Mouse (Mus musculus) CD4-positive helper T cell, adult 2 months (primary cell): ENCODE measurements around the gene Pou2f1.
"Not testable (repeated sequence)": the region's sequence is repeated elsewhere in the genome, so short reads cannot be mapped to it uniquely, and the experiment has no call there.

Experiments used
- DNase-seq: peaks from one replicate; pipeline ENCODE4 v3.0.0-alpha.2; 2012; ENCODE audit warnings: low read depth, missing footprints, low spot score

Gene Pou2f1

DNA sequence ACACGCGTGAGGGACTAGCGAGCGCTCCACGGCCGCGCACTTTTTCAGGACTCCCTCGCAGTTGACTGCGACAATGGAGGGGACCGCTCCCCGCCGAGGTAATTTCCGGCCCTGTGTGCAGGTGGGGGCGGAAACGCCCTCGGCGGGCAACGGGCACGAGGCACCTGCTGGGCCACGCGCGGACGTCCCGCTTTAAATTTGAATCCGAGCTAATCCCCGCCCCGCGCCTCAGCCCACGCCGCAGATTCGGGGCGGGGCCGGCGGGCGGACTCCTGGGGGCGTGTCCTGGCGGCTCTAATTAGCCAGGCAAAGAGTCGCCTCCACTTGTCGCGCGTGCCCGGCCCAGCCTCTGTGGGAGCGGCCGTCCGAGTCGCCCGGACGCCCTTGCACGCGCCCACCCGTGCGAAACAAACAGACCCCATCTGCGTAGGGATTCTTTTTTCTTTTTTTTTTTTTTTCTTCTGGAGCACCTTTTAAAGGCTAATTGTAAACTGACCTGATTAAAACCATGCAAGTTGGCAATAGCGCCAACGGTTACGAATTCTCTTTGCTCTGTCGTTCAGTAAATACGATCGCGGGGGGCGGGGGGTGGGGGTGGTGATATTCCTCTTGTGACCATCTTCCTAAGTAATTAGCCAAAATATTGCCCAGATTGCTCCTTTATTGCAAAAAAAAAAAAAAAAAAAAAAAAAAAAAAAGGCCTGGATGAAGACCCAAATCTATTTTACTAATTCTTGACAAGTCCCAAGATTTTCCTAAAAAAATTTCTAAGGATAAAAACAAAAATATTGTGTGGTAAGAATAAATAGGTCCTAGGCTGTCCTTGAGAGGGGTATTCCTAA, 924 bp upstream of the Pou2f1 start:
- DNase-seq: peak; percentile 96

DNA sequence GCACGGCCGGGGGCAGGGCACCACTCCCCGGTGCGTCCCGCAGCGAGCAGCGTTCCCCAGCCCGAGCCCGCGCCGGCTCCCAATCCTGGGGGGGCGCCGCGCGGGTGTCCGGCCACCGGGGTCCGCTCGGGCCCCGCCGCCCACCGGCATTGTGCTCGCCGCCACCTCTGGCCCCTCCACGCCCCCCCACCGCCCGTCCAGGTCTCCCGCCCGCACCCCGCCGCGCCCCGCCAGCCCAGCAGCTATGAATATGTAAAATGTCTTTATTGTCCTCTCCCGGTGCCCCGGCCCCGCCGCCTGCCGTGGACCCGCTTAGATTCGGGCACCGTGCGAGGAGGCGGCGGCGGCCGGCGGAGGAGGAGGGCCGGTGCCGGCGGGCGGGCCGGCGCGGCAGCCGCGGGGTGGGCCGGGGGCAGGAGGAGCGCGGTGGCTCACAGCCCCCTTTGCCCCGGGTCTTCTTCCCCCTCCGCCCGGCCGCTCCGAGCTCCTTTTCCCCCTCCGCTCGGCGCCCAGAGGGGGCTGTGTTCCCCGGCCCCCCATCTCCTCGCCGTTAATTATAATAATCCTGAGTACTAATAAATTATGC, 481 bp downstream of the Pou2f1 start:
- DNase-seq: peak; percentile 45

DNA sequence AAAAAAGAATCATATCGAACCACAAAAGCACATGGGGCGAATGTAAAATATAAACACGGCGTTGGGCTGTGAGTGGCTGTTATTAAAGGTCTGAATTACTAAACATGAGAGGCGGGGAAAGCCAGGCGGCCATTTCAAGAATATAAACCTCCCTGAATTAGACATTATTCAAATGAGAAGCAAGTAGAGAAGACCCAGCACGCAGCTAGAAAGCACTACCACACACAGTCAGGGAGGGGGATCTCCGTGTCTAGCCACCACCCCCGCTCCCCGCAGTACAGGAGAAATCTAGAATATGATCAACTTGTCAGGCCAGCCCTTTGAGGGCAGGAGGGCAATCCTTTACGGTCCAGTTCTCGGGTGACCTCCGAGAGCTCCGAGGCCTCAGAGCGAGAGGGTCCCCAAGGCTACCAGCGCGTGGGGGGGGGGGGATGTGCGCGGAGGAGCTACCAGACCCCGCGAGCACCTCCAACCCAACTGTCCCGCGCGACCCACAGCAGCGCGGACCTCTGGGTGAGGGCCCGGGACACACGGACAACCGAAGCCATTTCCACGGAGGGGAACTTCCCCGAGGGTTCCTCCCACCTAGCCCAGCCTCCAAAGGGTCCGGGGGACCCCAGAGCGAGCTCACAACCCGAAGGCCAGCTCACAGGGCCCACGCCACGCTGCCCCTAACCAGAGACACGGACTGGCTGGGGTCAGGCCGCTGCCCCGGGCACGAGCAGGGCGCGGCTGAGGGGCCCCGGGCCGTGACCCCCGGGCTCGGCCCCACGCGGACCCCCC, 1.2 kb downstream of the Pou2f1 start:
- DNase-seq: peak; percentile 69

GRCm38 (mm10) chr1:166000601-166001120, 1.8 kb downstream of the Pou2f1 start:
- DNase-seq: no peak

DNA sequence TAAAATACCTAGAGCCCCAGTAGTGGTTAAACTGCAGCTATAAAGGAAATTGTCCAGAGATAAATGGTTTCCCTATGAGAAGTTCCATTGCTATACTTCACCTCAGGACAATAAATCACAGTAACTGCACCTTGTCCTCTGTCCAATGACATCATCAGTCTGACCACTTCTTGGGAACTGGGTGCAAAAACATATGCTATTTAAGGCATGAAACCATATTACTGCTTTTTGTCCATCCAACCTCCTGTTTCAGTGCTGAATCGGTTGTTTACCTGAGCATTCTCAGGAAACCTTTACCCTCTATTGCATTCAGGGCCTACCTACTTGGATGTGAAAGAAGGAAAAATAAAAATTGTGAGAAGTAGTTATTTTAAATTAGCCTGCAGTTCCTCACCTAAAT, 2.8 kb downstream of the Pou2f1 start:
- DNase-seq: no peak

GRCm38 (mm10) chr1:165995661-165996055, 6.8 kb downstream of the Pou2f1 start:
- DNase-seq: no peak

GRCm38 (mm10) chr1:165995011-165995660, 7.3 kb downstream of the Pou2f1 start:
- DNase-seq: not testable (repeated sequence)

DNA sequence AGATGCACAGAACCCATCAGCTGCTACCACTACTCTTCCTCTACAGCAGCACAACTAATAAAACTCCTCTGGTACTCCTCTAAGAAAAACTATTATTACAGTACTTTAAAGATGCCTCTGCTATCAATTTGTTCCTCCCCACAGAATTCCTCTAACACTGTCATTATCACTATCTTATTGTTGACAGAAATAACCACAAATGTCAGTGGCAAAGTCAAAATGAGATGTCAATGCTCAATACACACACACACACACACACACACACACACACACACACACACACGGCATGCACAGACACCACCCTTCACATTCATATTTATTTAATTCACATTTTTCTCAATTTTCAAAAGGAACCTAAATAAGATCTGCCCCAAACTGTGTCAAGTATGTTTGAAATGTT, 8.2 kb downstream of the Pou2f1 start:
- DNase-seq: no peak

DNA sequence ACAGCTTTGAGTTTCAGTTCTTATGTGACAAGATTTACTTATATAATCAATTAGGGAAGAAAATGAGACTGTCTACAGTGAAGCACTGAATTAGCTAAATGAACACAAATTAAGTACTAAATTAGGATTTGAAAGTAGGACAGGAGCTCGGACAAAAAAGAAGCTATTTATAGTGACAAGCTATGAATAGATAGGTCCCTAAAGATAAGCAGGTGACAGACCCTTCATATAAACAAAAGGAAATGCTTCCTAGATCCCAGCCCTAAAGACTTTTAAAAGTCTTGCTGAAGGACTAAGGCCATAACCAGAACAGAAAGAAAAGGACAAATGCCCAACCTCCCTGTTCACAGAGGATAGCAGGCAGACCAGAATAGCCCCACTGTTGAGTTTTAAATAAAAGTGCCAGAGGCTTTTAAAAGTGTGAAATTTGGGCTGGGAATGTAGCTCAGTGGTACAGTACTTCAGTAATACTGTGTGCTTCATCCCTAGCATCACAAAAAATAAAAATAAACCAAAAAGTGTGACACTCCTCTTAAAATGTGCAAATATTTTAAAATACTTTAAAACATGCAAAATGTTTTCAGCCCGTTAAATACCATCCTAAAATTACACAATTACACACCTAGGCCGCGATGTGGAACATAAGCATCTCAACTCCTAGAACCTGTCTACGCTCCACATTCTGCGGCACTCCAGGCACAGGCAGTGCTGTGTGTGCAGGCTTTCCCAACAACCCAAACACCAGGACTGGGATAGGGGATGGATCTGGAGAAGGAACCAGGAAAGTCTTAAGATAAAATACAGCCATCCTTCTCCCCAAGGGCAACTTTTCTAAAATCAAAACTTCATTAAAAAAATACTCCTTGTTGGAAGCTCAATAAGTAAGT, 9.0 kb downstream of the Pou2f1 start:
- DNase-seq: no peak

DNA sequence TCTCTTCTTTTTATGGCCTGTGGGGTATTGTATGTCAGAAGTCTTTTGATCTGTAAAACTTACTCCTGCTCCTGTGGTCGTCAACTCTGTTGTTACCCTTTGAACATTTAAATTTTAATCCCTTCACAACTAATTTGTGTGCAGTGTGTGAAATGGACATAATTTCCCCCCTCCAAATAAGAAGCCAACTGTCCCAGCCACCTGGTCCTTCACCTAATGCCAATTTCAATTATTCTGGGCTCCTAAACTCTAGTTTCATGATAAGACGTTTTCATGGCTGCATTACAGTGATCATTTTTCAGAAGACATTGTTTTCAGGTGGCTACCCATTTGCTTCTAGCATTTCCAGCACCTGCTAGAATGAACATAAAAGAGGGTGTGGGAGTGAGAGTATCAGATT, 13.9 kb downstream of the Pou2f1 start:
- no peak for DNase-seq

GRCm38 (mm10) chr1:165988072-165988471, 14.4 kb downstream of the Pou2f1 start:
- DNase-seq: no peak

- DNase-seq: peak; percentile 52
Observed at GRCm38 (mm10) chr1:165985743-165986360, 16.6 kb downstream of the Pou2f1 start.

DNA sequence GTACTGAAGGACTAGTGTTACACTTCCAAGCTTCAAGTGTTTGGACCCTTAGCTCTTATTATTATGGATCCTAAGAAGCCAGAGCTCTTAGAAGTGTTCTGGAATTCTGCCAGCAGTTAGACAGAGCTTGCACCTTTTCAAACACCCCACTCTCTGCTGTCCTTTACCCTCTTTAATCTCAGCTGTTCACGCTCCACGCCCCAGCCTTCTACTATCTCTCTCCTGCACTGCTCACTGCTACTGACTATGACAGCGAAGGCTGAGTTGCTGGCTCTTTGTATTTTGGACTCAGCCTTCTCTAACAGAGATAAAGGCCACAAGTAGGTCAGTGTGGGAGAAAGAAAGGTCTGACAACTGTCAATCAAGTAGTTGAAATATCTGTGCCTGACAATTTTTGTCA, 17.3 kb downstream of the Pou2f1 start:
- DNase-seq: no peak

- no peak for DNase-seq
Observed at GRCm38 (mm10) chr1:165976672-165977448, 25.6 kb downstream of the Pou2f1 start.

DNA sequence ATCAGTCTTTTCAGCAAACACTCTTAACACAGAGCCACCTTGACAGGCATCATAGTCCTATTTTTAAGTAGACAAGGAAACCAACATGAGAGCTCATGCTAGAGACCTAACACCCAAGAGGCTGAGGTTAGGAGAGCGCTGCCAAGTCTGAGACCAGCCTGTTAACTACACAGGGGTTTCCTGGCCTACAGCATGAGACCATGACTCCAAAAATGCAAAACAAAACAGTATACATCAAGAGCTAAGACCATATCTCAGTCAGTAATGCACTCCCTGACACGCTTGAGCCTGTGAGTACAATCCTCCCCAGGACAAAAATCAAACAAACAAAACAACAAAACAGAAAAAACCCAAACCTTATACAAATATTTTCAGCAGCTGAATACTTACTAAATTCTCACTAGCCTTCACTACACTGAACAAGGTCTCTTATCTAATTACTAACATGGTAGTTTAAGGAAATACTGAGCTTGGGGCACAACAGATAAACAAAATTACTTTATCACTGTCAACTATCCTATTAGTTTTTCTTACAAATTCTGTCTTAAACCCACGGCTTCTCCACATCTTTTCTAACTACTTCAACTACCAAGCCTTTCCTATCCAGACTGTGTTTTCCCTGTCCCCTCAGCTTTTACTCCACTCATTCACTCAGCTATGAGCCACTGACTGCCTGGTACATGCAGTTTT, 33.3 kb downstream of the Pou2f1 start:
- DNase-seq: no peak

- DNase-seq: peak; percentile 61
Observed at GRCm38 (mm10) chr1:165967027-165967654, 35.3 kb downstream of the Pou2f1 start.

DNA sequence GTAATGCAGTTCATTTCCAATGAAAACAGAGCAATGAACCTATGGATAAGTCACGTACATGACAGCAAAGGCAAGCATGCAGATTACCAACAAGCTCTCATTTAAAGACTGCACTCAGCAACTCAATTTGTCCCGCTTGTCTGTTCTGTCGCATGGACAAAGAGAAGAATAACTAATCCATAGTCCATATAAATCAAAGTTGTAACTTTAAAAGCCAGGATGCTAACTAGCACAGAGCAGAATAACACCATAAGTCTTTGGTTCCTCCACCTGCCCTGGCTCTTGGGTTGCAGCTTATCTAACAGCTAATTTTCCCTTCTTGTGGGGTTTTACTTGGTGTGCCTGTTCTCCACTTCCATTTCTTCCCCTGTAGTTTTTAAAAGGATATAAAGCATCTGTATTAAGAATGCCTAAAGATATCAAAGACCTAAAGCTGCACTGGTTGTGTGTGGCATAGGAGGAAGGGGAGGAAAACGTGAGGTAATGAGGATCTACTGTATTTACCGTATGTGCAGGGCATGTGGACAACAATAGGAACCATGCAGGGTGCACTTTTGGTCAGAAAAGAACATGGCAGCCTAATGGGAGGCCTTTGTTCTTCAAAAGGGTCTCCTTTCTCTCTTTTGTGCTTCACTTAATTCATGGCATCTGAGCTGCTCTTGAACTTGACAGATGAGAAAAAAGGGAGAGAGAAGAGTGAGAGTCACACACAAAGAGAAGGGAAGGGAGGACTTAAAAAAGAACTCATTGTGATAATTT, 36.1 kb downstream of the Pou2f1 start:
- no peak for DNase-seq
